Mouse (Mus musculus) layer of hippocampus, adult 9-10 months (tissue): ENCODE measurements around the gene Ghrl.

Source experiments
- DNase-seq: peaks from one replicate; pipeline ENCODE4 v3.0.0; 2022; ENCODE audit warnings: low spot score

The Ghrl gene

DNA sequence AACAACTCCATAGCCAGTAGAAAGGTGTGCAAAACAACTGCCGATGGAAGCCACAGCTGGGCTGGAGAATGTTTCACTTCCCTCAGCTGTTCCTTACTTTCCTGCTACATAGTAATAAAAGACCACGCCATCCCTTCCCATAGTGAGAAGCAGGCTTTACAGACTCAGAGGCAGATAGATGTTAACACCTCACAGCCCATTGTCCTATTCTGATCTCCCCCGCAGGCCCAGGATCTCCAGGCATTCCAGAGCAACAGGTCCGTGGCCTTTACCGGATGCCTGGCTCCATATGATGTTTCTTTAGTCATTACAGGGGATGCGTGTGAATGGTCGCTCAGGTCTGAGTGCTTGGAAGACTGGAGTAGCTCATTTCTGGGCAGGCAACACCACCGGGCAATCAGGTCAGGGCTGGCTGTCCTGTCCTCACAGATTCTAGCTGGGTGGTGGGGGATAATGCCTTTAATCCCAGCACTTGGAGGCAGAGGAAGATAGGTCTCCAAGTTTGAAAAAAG is 52.0 kb downstream of the Ghrl start:
- no peak for DNase-seq
